Mouse (Mus musculus): ENCODE measurements around the gene Pcf11.

Pcf11 gene

DNA sequence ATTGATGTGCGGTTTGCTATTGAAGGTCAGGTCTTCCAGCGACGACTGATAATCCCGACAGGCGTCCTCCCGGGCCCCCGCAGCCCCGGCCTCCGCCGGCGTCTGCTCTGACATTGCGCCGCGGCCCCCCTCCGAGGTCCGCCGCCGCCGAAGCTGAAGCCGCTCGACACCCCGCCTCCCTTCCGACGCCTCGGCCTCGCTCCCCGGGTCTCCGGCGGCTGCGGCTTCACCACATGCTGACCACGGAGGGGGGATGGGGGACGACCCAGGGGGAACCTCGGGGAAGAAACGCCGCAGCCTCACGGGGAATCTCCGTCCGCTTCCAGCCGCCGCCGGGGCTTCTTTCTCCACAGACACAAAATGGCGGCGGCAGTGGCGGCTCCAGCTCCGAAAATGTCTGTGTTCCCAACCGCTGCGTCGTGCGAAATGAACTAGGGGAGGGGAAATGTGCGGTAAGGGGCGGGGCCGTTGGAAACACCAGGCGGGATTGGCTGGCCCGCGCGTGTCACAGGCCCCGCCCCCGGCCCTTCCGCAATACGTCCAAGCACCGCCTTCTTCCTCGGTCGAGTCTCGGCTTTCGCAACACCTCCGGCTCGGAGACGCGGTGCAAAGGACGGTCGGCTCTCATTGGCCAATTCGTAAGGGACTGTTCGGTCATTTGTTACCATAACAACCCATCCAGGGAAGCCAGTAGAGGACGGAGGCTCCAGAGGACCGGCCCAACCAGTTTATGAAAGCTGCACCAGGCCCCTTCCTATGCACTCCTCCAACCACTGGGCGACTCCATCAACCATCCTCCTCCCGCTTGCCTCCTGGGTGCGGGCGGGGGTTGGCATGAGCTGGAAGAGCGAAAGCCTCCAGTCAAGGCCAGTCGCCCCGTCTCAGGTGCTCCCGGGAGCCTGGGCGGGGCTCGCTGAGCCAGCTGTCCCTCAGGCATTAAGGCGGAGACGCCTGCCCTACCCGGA lies at the start of gene Pcf11:
Gene Pcf11, minus strand, starts transcription at position 428 of the 965 bp plus-strand sequence.
- peak; percentile 87 to 93 for DNase-seq

DNA sequence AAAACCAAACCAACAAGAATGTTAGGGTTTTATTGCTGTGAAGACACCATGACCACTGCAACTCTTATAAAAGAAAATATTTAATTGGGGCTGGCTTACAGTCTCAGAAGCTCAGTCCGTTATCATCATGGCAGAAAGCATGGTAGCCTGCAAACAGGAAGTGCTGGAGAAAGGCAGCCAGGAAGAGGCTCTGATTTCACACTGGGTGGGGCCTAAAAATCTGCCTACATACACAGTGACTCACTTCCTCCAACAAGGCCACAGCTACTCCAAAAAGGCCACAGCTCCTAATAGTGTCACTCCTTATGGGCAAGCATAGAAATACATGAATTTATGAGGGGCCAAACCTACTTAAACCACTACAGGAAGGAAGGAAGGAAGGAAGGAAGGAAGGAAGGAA lies 45.3 kb upstream of the Pcf11 start:
- DNase-seq = no peak

DNA sequence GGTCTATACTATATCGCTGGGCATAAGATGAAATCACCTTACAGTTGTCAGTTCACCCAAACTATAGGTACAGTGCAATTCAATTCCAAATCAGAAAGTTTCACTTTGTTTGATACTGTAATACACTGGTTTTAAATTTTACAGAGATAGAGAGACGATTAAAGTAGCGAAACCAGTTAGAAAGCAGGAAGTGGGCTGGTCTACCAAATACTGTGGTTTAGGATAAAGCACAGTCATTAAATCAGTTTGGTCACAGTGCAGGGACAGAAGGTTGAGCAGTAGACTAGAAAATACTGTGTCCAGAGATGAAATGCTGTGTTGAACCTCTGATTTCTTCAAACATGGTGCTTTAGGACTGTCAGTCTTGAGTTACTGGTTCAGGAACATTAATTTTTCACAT lies 41.9 kb upstream of the Pcf11 start:
- no peak for DNase-seq

DNA sequence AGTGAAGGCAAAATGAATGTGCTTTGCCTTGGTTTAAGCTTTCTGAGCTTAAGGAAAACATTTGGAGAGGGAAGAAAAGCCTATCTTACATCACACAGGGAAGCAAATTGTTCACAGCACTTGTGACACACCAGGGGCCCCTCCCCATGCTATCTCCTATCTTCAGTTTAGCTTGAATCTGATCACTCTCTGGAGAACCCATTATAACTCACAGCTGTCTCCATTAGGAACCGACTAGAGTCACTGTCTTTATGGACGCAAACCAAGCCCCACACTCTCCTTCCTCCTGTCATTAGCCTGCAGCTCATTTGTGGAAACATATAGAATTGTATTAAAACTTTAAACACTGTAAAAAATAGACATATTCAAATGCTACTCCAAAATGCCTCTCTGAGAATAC lies 39.8 kb upstream of the Pcf11 start:
- no peak for DNase-seq

DNA sequence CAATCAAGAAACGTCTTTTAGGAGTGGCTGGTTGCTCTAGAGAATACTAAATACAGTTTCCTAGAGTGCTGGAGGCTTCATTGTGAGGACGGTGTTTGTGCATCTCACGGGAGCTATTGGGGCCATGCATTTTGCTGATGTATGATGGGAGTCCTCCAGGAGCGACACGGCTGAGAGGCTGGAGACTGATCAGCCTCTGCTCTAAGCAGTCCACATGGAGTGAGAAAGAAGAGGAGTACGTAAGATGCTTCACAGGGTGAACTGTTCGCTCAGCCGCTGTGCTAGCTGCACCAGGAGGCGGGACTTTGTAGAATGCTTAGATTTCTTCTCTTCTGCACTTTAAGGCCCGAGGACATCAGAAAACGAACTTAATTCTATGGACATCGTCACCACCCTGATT lies 37.0 kb upstream of the Pcf11 start:
- DNase-seq = no peak

DNA sequence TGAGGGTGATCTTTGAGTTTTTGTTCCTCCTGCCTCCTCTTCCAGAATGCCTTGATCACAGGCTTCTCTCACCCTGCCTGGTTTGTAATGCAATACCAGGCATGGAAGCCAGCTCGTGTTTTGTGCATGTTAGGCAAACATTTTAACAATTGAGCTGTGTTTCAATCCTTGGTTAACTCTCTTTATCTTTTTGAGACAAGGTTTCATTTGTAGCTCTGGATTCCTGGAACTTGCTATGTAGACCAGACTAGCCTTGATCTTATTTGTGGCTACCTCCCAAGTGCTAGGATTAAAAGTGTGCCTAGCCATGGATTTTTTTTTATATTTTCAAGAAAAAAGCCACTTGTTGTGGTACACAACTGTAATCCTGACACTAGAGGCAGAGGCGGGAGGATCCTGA lies 35.8 kb upstream of the Pcf11 start:
- no peak for DNase-seq

DNA sequence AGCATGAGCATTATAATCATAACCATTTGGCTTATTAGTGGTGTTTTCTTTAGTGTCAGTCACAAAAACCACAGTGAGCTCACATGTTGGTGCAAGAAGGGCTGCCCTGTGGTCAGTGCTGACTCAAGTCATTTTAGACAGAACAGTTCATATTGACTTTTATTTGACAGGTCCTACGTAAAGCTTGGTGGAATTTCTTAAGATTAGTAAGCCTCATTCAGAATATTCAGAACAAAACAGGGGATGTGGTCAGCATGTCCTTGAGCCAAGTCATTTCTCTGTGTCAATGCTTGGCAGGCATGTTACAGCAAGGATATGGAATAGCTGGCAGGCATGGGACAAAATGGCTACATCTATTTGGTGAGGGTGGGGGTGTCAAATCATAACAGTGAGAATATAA lies 33.9 kb upstream of the Pcf11 start:
- no peak for DNase-seq

DNA sequence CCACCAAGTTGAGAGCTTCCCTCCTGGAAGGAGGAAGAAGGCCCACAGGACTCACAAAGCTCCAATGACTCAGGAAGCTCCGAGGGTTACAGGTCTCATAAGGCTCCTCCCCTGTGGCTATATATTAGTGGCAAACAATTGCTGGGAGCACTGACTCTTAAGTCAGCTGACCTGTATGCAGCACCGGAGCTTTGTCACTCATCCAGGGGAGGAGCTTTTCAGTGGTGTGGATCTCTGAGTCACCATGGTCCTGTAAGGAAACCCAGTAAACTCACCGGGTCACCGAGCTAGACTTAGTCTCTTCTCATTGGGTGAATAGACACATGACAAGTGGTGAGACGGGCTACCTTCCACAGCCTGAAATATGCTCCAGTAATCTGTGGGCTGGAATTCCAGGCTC lies 29.0 kb upstream of the Pcf11 start:
- no peak for DNase-seq

DNA sequence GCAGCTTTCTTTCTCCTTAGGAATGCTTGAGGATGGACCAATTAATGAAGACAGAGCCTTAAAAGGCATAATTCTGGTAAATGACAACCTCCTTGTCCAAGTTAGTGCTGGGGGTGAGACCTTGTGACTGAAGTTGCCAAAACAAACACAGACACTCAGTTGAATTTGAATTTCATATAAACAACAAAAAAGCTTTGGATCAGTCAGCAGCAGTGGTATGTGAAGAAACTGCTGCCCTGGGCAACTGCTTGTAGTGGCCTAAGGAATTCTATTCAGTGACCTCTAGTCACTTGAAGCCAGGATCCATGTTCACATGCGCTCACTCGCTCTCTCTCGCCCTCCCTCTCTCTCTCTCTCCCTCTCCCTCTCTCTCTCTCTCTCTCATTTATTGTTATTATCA lies 26.7 kb upstream of the Pcf11 start:
- no peak for DNase-seq

DNA sequence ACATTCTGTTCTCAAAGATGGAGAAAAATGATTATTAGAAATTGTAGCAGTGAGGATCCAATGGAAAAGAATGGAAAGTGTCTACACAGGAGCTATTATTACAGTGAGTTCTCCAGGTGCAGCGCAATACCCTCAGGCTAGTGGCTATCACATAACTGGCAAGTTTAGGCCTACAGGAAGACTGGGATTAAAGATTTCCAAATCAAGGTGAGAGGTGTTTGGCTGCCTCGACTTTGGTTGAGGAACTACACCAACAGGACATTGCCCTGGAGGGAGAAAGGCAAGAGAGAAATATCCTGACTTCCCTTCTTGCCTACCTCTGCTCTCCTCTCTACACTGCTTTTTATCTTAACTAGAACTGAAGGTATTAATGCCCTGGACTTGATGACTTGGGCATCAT lies 19.4 kb upstream of the Pcf11 start:
- DNase-seq = no peak

DNA sequence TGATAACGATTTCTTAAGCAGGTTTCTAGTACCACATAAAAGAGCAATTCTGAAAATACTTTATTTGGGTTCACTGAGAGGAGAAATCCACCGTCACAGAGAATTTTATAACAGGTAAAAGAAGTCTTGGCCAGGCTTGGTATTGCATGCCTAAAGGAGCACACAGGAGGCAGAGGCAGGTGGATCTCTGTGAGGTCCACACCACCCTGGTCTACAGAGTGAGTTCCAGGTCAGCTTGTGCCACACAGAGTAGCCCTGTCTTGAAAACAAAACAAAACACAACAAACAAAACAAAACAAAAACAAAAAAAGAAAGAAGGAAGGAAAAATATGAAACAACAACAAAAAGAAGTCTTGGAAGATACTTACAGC lies 18.6 kb upstream of the Pcf11 start:
- no peak for DNase-seq

DNA sequence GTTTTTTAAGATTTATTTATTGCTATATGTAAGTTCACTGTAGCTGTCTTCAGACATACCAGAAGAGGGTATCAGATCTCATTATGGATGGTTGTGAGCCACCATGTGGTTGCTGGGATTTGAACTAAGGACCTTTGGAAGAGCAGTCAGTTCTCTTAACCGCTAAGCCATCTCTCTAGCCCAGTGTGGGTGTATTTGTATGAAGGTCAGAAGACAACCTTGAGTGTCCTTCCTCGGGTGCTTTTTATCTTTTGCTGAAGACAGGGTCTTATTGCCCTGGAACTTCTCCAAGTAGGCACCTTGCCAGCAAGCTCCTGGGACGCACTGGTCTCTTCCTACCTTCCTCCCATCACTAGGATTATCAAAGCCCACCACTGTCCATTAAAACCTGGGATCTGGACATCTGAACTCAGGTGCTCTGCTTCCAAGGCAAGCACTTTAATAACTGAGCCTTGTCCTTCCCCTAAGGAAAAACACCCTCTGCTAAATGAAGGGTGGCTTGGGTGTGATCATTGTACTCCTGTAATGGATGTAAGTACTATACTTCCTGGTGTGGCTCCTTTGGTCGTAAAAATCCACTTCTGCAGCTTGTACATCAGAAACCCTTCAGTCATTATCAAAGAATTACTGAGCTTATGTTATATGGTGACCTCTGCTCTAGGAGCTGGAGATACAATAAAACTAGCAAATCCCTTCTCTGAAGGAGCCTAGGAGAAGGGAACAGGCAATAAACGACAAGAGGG lies 18.0 kb upstream of the Pcf11 start:
- DNase-seq = no peak

DNA sequence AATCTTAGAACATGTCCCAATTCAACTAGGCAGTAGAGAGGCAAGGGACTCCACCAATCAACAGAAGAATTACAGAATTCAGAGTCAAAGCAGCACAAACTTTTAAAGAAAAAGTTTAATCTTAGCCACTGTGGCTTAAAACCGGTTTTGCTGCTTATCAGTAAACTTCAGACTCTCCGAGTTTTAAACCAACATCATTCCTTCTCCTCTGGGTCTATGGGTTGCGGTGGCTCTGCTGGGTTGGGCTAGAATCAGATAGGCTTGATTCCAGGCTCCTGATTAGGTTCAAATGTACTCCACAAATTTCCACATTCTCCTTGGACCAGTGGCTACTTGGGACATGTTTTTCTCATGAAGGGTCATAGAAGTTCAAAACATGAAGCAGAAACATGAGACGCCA lies 7.6 kb upstream of the Pcf11 start:
- no peak for DNase-seq

DNA sequence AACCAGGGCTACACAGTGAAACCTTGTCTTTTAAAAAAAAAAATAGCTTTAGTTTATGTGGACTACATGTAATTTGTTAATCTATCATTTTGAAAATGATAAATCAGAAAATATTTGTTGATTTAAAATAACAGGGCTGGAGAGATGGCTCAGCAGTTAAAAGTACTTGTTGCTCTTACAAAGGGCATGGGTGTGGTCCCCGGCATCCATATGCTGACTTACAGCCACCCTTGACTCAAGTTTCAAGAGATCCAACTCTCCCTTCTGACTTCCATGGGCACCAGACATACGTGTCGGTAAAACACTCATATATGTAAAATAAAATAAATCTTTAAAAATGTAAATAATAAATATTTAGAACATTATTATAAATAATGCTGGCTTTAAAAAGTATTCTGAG lies 5.4 kb upstream of the Pcf11 start:
- DNase-seq = no peak

DNA sequence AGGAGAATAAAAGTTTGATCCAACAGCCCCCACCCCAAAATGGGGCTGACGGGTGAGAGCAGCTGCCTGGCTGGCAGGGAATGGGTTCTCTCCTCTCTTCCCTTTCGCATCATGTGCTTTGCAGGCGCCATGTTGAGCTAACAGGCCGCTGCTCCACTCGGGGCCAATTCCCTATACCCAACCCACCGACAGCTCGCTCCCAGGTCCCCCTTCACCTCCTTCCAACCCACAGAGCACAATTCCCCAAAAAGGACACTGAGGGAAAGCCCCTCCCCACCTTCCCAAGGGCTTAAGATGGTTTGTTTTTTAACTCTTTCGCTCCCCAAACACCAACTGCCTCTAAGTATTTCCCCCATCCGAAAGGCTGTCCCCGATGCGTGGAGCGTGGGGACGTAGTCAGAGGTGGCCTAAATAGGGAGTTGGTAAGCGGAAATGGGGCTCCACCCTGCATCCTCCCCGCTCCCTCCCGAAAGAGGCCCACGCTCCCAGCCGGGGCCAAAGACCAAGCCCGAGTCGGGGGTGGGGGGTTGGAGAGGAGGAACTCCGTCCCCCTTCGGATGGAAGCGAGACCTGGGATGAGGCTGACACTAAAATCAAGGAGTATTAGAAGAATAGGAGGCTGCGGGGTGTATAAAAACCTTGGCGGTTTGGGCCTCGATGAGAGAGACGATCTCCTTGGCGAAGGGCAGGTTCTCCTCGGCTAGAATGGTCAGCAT lies 785 bp downstream of the Pcf11 start:
- peak; percentile 49 to 65 for DNase-seq

DNA sequence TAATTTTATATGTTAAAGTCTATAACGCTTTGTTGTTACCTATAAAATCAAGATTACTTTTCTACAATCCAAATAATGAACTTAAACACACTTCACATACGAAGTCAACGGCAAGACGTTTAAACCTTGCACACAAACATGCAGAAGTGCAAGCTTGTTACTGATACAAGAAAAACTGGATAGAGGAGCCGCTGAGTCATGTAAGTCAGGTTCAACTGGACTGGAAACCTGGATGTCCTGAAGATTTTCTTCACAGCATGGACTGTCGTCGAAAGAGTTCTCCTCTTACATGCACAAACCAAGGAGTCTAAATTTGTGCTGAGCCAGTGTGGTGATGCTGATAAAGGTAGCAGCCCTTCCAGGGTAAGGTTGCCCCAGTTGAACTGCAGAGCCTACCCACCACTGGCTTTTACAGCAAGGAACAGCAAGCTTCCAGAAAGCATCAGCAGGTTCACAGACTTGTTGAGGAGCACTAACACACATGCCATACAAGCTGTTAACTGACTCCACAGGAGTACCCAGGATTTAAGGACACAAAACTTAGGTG lies 3.4 kb downstream of the Pcf11 start:
- DNase-seq = no peak

DNA sequence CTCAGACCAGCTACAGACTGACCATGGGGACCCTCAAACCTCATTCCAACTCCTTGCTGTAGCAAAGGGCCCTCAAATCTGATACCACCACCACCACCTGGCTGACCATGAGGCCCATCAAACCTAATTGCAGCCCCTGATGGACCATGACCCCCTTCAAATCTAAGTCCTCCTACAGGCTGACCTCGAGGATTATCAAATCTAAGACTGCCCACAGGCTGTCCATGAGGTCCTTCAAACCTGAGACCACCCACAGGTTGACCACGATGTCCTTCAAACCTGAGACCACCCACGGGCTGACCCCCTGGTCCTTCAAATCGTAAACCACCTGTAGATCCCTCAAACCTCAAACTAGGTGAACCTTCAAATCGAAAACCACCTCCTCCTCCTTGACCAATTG lies 11.7 kb downstream of the Pcf11 start:
- DNase-seq = no peak

DNA sequence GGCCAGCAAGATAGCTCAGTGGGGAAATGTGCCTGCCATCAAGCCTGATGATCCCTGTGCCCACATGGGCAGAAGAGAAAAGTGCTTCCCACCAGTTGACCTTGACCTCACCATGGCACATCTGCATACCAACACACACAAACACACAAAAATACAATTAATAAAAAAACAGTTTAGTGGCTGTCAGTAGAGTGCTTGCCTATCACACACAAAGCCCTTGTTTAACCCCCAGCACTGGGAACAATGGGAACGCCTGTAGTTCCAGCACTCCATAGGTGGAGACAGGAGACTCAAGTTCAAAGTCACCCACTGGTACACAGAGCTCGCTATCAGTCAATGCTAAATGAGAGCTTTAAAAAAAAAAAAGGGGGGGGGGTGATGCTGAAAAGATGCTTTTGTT lies 13.3 kb downstream of the Pcf11 start:
- no peak for DNase-seq

DNA sequence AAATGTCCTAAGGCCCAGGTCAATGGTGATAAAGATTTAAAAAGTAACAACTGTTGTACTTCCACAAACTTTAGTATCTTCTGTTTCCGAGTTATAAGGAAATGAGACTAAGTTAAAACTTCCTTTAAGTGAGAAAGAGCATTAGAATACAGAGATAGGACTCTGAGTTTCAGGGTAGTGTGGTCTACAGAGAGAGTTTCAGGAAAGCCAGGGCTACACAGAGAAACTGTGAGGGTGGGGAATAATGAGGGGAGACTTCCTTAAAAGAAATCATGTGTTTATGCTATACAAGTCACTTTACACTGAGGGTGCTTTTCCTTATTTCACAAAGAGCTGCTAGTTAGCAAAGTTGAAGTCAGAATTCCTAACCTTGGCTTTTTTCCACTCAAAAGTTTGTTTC lies 16.4 kb downstream of the Pcf11 start:
- no peak for DNase-seq

DNA sequence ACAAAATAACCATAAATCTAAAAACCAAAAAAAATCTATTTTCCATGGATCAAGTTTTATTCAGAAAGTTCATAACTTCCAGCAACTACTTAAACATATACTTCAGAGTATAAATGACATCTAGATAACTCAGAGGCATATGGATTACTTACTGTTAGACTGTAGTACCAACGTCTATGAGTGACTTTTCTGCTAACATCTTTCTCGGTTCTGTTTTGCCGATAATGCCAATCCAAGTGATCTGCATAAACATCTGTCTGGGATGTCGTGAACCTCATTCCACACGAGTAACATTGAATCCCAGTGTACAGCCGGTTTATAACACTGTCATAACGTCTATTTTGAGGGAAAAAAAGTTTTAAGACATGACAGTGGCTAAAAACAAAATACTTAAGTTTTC lies 21.9 kb downstream of the Pcf11 start:
- no peak for DNase-seq

DNA sequence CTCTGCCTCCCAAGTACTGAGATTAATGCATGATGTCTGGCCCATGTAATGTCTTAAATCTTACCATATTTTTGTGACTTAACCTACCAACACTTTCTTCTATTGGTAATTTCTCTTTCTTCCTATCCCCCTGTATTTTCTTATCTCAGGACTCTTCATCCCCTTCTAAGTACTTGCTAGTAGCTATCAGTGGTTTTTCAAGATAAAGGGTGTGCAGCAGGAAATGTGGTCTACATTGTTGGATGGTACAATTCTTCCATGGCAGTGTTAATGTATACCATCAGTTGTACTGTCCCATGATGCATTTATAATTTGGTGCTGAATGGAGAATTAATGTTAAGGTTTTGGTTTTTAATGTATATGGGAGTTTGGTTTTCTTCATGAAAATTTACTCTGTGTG lies 27.4 kb downstream of the Pcf11 start:
- no peak for DNase-seq

DNA sequence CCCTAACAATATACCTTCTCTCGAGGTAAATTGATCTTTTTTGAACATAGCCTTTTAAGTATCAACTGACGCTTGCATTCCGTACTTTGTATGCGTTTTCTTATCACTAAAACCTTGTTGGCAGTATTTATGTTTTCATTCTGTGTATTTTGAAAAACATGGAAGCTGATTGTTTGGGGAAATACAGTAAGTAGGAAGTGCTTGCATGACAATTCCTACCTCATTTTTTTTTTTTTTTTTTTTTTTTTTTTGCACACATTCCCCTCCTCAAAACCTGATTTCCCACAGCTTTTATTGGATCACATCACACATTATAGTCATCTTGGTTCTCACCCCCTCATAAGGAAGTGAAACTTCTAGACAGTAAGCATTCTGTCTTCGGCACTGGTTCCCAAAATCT lies 31.7 kb downstream of the Pcf11 start:
- DNase-seq = no peak

DNA sequence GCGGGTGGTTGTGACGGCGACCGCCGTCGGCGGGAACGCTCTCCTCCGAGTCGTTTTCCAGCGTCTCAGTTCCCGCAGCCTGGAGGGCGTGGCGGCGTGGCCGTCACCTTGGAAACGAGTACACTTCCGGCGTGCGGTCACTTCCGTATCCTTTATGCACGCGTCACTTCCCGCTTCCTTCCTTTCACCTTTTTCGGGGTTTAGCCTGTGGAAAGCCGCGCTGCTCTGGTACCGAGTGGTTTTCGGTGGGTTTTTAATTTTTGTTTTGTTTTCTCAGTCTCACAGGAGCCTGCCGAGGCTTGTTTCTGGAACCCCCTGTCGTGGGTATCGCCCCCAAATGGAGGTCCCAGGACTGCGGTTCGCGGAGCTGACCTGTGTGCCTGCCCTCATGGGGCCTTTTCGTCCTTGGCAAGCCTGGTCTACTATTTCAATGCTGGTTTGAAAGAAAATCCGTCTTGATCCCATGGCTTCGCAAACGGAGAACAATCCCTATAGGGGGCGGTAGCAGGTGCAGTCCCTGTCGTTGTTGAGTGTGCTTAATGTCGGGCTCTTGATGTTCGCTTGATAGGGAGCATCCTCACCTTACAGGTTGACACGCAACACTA lies 32.6 kb downstream of the Pcf11 start, which contains the start of gene Ankrd42:
Gene Ankrd42, minus strand, starts transcription at position 122 of the 605 bp plus-strand sequence.
- DNase-seq = peak; percentile 75 to 82

Data from thymus, adult 18-20 months (tissue).